24 mouse cellular contexts compared by ENCODE assay signal in genomic region chr6:90829536-90829935, GRCm38 (mm10).
A peak's percentile ranks its signal among the peaks of the same experiment; 100 is the strongest.
DNase-seq lines count a peak whose midpoint lies in the region; ATAC-seq and TF ChIP-seq lines count a peak whose summit lies in the region.
"Had no signal": no experiment of that assay in that cellular context is flagged by ENCODE, and none has a peak within 500 bp of the region (broad histone marks: within the 10 kb centered on the region; RNA-seq: fewer than 3 reads in every experiment).

No protein-coding gene starts in this region.

- no peak for ATAC-seq in intestine, postnatal 0 days
- ATAC-seq in liver, postnatal 0 days: no peak
- ATAC-seq: hindbrain, embryonic 16.5 days; intestine, embryonic 16.5 days; lung, postnatal 0 days; midbrain, embryonic 15.5 days had no signal

- no peak overlapping the region for H3K4me2 ChIP-seq in intestine, postnatal 0 days (replicated peaks; ENCODE audit: low read depth)
- no peak overlapping the region for H3K4me2 ChIP-seq in liver, postnatal 0 days (ENCODE audit: low read depth, low read length)
- H3K4me2 ChIP-seq: embryonic facial prominence, embryonic 15.5 days; limb, embryonic 13.5 days; midbrain, embryonic 15.5 days; neural tube, embryonic 15.5 days had no signal

- 81% methylated on average over 6 of the region's 6 CpGs for WGBS in intestine, postnatal 0 days
- WGBS in liver, postnatal 0 days (ENCODE audit: insufficient replicate concordance): 69% methylated on average over 6 of the region's 6 CpGs

- peak; percentile 63 to 72 for DNase-seq in layer of hippocampus, adult 8-10 months (ENCODE audit: low spot score in 2 of 2)
- no peak for DNase-seq in layer of hippocampus, postnatal 25 days (ENCODE audit: extremely low spot score in 1 of 2, low spot score in 1 of 2)
- DNase-seq in left cerebral cortex, adult 18-20 months (ENCODE audit: low spot score in 2 of 2): peak; percentile 75 to 85
- DNase-seq in right cerebral cortex, adult 2 months (ENCODE audit: low spot score in 2 of 2): peak; percentile 81 to 86
- DNase-seq in liver, postnatal 0 days: no peak
- DNase-seq in adrenal gland, postnatal 4 days (ENCODE audit: low spot score in 2 of 2): no peak
- DNase-seq: adrenal gland, postnatal 14 days; cerebellum, adult 2 months; cerebellum, postnatal 36 days; gastrocnemius, postnatal 25 days; spleen, adult 18-20 months; thymus, adult 18-20 months; thymus, postnatal 4 days had no signal

- no peak overlapping the region for H3K27ac ChIP-seq in intestine, postnatal 0 days (ENCODE audit: low read depth, low read length)
- H3K27ac ChIP-seq in liver, postnatal 0 days (ENCODE audit: low read depth): no peak overlapping the region
- H3K27ac ChIP-seq: embryonic facial prominence, embryonic 15.5 days; forebrain, embryonic 10.5 days; layer of hippocampus, adult 2 months; limb, embryonic 13.5 days; liver, embryonic 14.5 days; midbrain, embryonic 15.5 days; neural tube, embryonic 15.5 days had no signal

- H3K4me1 ChIP-seq in intestine, postnatal 0 days (replicated peaks; ENCODE audit: control insufficient read depth, insufficient read depth, low read length): no peaks in the 10 kb centered on the region
- H3K4me1 ChIP-seq in liver, postnatal 0 days (ENCODE audit: insufficient read depth): peaks cover 5% of the 10 kb centered on the region; the same call in 1 of the 2 replicates
- H3K4me1 ChIP-seq: embryonic facial prominence, embryonic 15.5 days; forebrain, embryonic 10.5 days; limb, embryonic 13.5 days; midbrain, embryonic 15.5 days; neural tube, embryonic 15.5 days had no signal

- H3K27me3 ChIP-seq in intestine, postnatal 0 days (replicated peaks; ENCODE audit: control insufficient read depth, insufficient read depth, low read length): no peaks in the 10 kb centered on the region
- H3K27me3 ChIP-seq in liver, postnatal 0 days (ENCODE audit: insufficient read depth, low read length): no peaks in the 10 kb centered on the region
- H3K27me3 ChIP-seq: embryonic facial prominence, embryonic 15.5 days; limb, embryonic 13.5 days; midbrain, embryonic 15.5 days; neural tube, embryonic 15.5 days had no signal

- no peak overlapping the region for H3K9ac ChIP-seq in intestine, postnatal 0 days (ENCODE audit: low read depth, low read length)
- no peak overlapping the region for H3K9ac ChIP-seq in liver, postnatal 0 days (replicated peaks)
- H3K9ac ChIP-seq: embryonic facial prominence, embryonic 15.5 days; limb, embryonic 13.5 days; liver, embryonic 14.5 days; midbrain, embryonic 15.5 days; neural tube, embryonic 15.5 days had no signal

- TF ChIP-seq EP300 in liver, postnatal 0 days (IDR thresholded peaks at IDR 0.05; ENCODE audit: low read depth): no peak

- H3K36me3 ChIP-seq in intestine, postnatal 0 days (ENCODE audit: control insufficient read depth, insufficient read depth): no peaks in the 10 kb centered on the region
- H3K36me3 ChIP-seq in liver, postnatal 0 days (replicated peaks; ENCODE audit: insufficient read depth, low read length): no peaks in the 10 kb centered on the region
- H3K36me3 ChIP-seq: embryonic facial prominence, embryonic 15.5 days; forebrain, embryonic 10.5 days; limb, embryonic 13.5 days; midbrain, embryonic 15.5 days; neural tube, embryonic 15.5 days had no signal

- H3K9me3 ChIP-seq in intestine, postnatal 0 days (ENCODE audit: control insufficient read depth): no peaks in the 10 kb centered on the region
- no peaks in the 10 kb centered on the region for H3K9me3 ChIP-seq in liver, postnatal 0 days (ENCODE audit: low read length)
- H3K9me3 ChIP-seq: embryonic facial prominence, embryonic 15.5 days; forebrain, embryonic 10.5 days; limb, embryonic 13.5 days; midbrain, embryonic 15.5 days; neural tube, embryonic 15.5 days had no signal

- no peak for TF ChIP-seq CTCF in intestine, postnatal 0 days (IDR thresholded peaks at IDR 0.05; ENCODE audit: low read depth)
- no peak for TF ChIP-seq CTCF in liver, postnatal 0 days (IDR thresholded peaks at IDR 0.05; ENCODE audit: low read depth)

- no peak overlapping the region for H3K4me3 ChIP-seq in intestine, postnatal 0 days (ENCODE audit: low read depth, low read length)
- H3K4me3 ChIP-seq in liver, postnatal 0 days (ENCODE audit: low read depth, low read length): no peak overlapping the region
- H3K4me3 ChIP-seq: embryonic facial prominence, embryonic 15.5 days; forebrain, embryonic 10.5 days; layer of hippocampus, adult 2 months; limb, embryonic 13.5 days; midbrain, embryonic 15.5 days; neural tube, embryonic 15.5 days had no signal

Comparison
In these comparisons a context has a peak if more than half of its experiments do, and no peak if none do; other contexts are left out.
1. DNase-seq: peak in layer of hippocampus, adult 8-10 months (2 of 2), left cerebral cortex, adult 18-20 months (2 of 2) and right cerebral cortex, adult 2 months (2 of 2); none in layer of hippocampus, postnatal 25 days (0 of 2), liver, postnatal 0 days (single experiment) and adrenal gland, postnatal 4 days (0 of 2).